Mouse (Mus musculus) ovary, adult 18-20 months (tissue): ENCODE results near the gene Npcd.

Experiments used
- DNase-seq: peaks from one replicate; pipeline ENCODE4 v3.0.0; 2022; ENCODE audit warnings: low spot score, mixed read lengths

Npcd gene

DNA sequence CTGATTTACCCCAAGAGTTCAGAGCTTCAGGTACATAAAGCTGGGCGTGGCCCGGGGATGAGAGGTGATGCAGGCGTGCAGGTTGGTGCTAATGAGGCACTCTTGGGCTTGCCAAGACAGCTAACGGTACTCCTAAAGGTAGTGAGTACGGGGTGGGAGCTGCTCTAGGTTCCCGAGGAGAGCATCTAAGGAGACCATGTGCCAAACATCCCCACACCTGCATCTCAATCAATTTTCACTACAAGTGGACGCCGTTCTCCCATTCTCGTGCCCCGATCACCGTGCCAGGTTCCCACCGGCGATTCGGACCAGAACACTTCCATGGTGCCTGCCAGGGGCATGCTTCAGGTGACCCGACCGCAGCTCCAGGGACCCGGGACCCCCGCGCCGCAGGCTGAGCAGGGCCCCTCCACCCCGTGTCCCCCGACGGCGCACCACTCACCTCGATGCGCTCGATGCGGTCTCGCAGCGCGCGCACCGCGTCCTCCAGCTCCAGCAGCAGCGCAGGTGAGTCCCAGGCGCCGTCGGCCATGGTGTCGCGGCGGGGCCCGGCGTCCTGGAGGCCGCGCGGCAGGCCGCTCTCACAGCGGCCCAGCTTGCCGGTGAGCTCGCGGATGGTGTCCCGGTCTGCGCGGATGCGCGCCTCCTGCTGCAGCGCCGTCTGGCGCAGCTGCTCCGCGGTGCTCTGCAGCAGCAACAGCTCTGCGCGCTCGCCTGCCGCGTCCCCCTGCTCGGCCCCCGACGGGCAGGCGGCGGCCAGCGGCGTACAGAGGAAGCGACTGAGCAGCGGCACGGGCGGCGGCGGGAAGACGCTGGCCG, 30.3 kb downstream of the Npcd start:
- DNase-seq, result no peak

- no peak for DNase-seq
These were observed 31.7 kb downstream of the Npcd start for GRCm38 (mm10) chr15:79802304-79802703.

GRCm38 (mm10) chr15:79801646-79802045, 32.4 kb downstream of the Npcd start:
- no peak for DNase-seq

- DNase-seq, result no peak
These were observed 33.3 kb downstream of the Npcd start for GRCm38 (mm10) chr15:79800701-79801100.

DNA sequence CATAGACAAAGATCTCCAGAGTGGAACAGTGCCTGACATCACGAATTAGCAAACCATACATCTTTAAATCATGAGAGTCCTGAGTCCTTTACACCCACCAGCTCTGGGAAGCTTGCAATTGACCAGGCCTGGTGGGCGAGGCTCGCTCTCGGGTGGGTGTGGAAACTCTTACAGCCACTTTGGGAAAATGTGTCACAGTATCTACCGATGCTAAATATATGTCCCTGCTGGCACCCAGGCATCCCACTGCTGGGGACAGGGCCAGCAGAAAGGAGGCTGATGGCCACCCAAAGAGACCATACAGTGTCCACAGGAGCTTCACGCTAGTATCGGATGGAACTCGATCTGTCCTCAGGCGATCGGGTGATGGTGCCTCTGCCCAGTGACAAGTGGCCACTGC, 35.4 kb downstream of the Npcd start:
- DNase-seq, result no peak

GRCm38 (mm10) chr15:79797680-79798079, 36.4 kb downstream of the Npcd start:
- no peak for DNase-seq

DNA sequence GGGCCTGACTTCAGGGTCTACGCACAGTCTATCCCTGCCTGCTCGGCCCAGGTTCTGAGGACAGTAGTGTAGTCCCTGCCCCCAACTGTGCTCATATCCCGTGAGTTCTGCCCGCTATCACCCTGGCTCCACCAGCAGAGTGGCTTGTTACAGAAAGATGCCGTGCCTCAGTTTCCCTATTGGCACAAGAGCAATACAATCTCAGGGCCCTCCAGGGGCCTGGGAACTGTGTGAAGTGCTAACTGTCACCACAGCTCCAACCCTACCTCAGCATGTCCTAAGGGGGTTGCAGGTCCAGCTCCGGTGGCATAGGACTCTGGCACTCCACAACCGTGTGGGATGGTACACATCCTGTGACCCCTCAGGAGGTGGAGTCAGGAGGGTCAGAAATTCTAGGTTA, 36.9 kb downstream of the Npcd start:
- no peak for DNase-seq

DNA sequence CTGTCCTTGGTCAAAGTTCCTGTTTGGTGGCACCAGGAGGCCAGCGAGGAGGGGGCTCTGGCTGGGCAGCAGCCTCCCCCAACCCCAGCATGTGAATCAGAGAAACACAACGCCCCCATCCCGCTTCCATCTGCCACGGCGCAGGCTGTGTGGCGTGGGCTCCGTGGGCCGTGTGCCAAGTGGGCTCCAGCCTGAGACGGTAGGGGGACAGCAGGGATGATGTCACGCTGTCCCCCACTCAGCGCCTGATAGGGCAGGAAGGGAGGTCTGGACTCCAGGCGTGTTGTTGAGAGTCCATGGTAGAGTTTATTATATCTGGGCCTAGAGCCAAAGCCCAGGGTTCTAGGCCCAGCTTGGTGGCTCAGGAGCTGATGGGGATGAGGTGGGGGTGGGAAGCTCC, 37.8 kb downstream of the Npcd start:
- DNase-seq, result no peak

DNA sequence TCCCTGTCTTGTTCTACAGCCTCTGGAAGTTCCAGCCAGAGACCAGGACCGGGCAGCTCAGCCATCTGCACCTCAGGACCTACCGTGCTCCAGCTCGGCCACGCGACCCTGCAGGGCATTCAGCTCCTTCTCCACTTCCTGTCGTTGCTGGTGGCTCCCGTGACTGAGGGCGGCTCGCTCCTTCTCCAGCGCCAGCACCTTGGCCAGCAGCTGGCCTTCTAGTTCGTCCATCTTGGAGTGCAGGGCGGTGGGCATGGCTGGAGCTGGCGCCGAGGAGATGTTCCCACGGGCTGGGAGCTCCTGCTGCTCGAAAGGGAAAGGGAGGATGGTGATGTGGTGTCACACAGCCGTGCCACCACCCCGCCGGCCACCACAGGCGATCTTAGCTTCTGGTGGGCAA, 39.9 kb downstream of the Npcd start:
- no peak for DNase-seq

DNA sequence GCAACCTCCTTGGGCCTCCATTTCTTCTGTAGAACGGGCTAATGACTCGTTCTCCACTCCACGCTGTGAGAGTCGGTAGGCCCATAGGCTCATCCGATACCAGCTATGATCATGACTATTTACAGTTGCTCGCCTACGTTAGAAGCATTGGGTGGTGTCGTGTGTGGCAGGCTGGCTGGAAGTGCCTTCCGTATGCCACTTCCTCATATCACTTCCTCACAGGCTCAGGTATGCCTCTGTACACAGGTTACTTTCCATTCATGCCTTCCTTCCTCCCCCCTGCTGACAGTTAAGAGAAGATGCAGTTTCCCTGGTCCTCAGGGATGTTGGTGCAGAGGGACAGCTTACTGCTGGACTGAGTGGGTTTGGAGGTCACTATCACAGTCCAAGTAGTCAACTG, 41.0 kb downstream of the Npcd start:
- DNase-seq, result no peak

- no peak for DNase-seq
These were observed 41.6 kb downstream of the Npcd start for GRCm38 (mm10) chr15:79792455-79792854.

DNA sequence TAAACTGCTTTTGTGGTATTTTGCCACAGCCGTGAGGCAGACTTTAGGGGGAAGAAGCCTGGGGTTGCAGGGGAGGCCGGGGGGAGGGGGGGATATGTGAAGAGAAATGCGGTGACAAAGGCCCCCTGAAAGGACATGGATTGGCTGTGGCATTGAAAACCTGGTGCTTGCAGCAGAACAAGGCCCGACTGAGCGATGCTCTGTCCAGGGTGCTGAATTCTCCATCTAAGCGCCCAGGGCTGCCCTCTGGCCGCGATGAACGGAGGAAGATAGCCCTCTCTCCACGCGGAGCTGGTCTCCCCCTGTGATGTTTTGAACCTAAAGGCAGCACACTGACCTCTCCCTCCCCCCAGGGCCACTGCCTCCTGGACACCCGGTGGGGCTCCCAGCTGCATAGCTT, 42.5 kb downstream of the Npcd start:
- DNase-seq, result no peak

DNA sequence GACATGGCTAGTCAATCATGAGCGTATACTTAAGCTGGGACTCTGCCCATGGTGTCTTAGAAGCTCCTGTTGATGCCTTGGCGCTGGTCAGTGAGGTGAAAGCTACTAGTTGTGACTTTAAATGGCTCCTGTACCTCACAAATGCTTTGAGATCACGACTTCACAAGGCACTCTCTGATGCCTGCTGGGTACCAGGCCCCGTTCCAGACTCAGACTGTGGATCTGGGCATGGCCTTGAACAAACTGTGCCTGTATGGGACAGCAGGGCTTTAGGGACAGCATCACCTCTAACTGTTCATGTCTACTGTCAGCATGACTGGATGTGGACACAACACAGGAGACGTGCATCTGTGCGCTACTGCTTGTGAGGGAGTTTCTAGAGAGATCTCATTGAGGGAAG, 43.1 kb downstream of the Npcd start:
- DNase-seq, result no peak

- no peak for DNase-seq
These were observed 43.9 kb downstream of the Npcd start for GRCm38 (mm10) chr15:79790111-79790510.

- no peak for DNase-seq
These were observed 46.2 kb downstream of the Npcd start for GRCm38 (mm10) chr15:79787815-79788214.

DNA sequence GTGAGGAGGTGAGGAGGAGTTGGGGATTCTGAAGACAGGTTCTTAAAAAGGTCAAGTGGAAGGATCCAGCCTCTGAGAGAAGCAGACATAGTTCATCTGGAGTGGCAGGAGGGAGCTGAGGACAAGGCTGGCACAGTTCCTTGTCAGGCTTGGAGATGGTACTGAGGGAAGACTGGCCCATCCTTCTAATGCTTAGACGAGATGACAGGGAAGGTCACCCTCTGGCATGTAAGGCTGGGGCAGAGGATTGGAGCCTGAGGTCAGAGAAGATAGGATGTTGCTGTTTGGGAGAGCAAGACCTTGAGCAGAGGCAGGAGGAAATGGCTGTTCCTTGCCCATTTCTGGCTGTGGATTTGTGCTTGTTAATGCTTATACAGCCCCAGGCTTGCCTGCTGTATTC, 49.0 kb downstream of the Npcd start:
- no peak for DNase-seq

- DNase-seq, result no peak
These were observed 56.3 kb downstream of the Npcd start, which contains the start of gene Dnal4 for GRCm38 (mm10) chr15:79777749-79778148. TSS of gene Dnal4 (minus strand) at chr15:79777849.

- DNase-seq, result no peak
These were observed 58.4 kb downstream of the Npcd start for GRCm38 (mm10) chr15:79775662-79776061.

- peak; percentile 95 for DNase-seq
These were observed 59.7 kb downstream of the Npcd start for GRCm38 (mm10) chr15:79774117-79775027.

DNA sequence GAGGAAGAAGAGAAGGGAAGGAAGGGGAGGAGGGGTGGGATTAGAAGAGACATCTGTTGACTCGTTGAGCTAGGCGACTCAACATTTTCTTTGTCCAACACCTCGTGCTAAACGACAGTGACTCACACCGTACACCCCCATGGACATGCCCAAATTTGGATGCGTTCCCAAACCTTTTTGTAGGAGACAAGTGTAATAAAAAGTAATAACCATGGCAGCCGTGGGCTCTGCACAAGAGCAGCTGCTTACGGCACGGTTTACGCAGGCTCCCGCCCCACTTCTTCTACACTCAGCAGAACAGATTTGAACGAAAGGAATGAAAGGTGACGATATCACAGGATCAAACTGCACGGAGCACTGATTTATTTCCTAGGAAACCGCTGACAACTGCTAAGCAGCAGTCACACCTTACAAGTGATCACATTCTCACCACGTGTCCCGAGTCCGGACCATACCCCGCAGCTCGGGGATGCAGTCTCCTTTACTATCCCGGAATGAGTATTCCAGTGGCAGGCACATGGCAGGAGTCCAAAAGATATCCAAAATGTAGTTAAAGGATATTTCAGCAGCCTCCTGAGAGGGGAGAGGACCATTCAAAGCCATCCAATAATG, 63.3 kb downstream of the Npcd start:
- DNase-seq, result no peak

- no peak for DNase-seq
These were observed 65.7 kb downstream of the Npcd start for GRCm38 (mm10) chr15:79768302-79768701.

DNA sequence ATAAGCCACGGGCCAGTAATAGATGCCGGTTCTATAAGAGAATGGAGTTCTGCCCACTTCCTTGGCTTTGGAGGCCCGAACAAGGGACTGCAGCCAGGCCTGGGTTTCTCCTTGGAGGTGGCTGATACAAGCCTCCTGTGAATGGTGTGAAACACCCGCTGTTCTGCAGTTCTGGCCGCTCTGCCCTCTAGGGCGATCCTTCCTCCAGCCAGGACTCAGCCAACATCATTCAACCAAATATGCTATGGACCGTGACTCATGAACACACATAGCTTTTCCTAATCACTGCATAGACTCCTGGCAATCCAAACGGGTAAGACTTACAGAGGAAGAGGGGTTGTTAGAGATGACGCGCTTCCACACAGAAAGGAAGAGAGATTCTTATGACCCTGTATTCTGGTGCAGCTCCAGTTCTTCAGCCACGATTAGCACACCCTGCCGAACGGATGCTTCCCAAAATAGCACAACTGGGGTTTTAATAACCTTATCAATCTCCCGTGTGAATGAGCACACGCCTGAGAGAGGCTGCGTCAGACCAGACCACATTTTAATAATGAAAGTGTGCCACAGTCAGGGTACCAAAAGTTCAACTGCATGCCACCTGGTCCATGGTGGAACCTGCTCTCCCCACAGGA, 66.6 kb downstream of the Npcd start:
- DNase-seq, result no peak
